Mouse (Mus musculus): ENCODE measurements around the gene Wls. TPM values are rescaled to one million over a fixed set of nuclear protein-coding genes. Genes with fewer than 3 reads are reported as not detected.
A peak's percentile ranks its signal among the peaks of the same experiment; 100 is the strongest.

Gene Wls
- polyA plus RNA-seq (2012; rRNA removed), result 1.4 and 2.4 TPM in 2 replicates

- peaks cover 6% of the 10 kb centered on the region for H3K4me1 ChIP-seq (ENCODE audit: control insufficient read depth, insufficient read depth, low read length)
- H3K4me3 ChIP-seq (ENCODE audit: control insufficient read depth, low read depth, low read length), result peak within 1 kb of the TSS; percentile 67
- no peak within 1 kb of the TSS for H3K27ac ChIP-seq (ENCODE audit: control insufficient read depth, insufficient read depth, low read depth, low read length)
- TF ChIP-seq CTCF (IDR thresholded peaks at IDR 0.05; ENCODE audit: control insufficient read depth, insufficient read depth, insufficient replicate concordance, low read depth, low read length) (no peak), POLR2A (IDR thresholded peaks at IDR 0.05; ENCODE audit: control insufficient read depth, low read depth, low read length) (no peak)
- no peaks in the 10 kb centered on the region for H3K36me3 ChIP-seq (ENCODE audit: control insufficient read depth, insufficient read depth, low read length)
- no peaks in the 10 kb centered on the region for H3K27me3 ChIP-seq (ENCODE audit: control insufficient read depth, insufficient read depth, low read length)
These were observed at the start of gene Wls for GRCm38 (mm10) chr3:159839481-159839880. Wls (plus strand) TSS chr3:159839672.

- Histone ChIP-seq H3K4me3 (ENCODE audit: control insufficient read depth, low read depth, low read length) (no peak overlapping the region), H3K4me1 (ENCODE audit: control insufficient read depth, insufficient read depth, low read length) (no peaks in the 10 kb centered on the region), H3K36me3 (ENCODE audit: control insufficient read depth, insufficient read depth, low read length) (no peaks in the 10 kb centered on the region), H3K27ac (ENCODE audit: control insufficient read depth, insufficient read depth, low read depth, low read length) (no peak overlapping the region), H3K27me3 (ENCODE audit: control insufficient read depth, insufficient read depth, low read length) (no peaks in the 10 kb centered on the region)
- TF ChIP-seq CTCF (IDR thresholded peaks at IDR 0.05; ENCODE audit: control insufficient read depth, insufficient read depth, insufficient replicate concordance, low read depth, low read length) (no peak), POLR2A (IDR thresholded peaks at IDR 0.05; ENCODE audit: control insufficient read depth, low read depth, low read length) (no peak)
These were observed 49.7 kb upstream of the Wls start for GRCm38 (mm10) chr3:159789781-159790180.

- Histone ChIP-seq H3K27me3 (ENCODE audit: control insufficient read depth, insufficient read depth, low read length) (no peaks in the 10 kb centered on the region), H3K36me3 (ENCODE audit: control insufficient read depth, insufficient read depth, low read length) (no peaks in the 10 kb centered on the region), H3K4me1 (ENCODE audit: control insufficient read depth, insufficient read depth, low read length) (no peaks in the 10 kb centered on the region), H3K4me3 (ENCODE audit: control insufficient read depth, low read depth, low read length) (no peak overlapping the region), H3K27ac (ENCODE audit: control insufficient read depth, insufficient read depth, low read depth, low read length) (no peak overlapping the region)
- TF ChIP-seq POLR2A (IDR thresholded peaks at IDR 0.05; ENCODE audit: control insufficient read depth, low read depth, low read length) (no peak), CTCF (IDR thresholded peaks at IDR 0.05; ENCODE audit: control insufficient read depth, insufficient read depth, insufficient replicate concordance, low read depth, low read length) (no peak)
These were observed 7.9 kb upstream of the Wls start for GRCm38 (mm10) chr3:159831535-159831934.

GRCm38 (mm10) chr3:159840002-159840816 lies 737 bp downstream of the Wls start:
- TF ChIP-seq POLR2A (IDR thresholded peaks at IDR 0.05; ENCODE audit: control insufficient read depth, low read depth, low read length) (no peak), CTCF (IDR thresholded peaks at IDR 0.05; ENCODE audit: control insufficient read depth, insufficient read depth, insufficient replicate concordance, low read depth, low read length) (no peak)
- Histone ChIP-seq H3K4me3 (ENCODE audit: control insufficient read depth, low read depth, low read length) (peak overlapping the region; percentile 67), H3K27me3 (ENCODE audit: control insufficient read depth, insufficient read depth, low read length) (no peaks in the 10 kb centered on the region), H3K36me3 (ENCODE audit: control insufficient read depth, insufficient read depth, low read length) (no peaks in the 10 kb centered on the region), H3K27ac (ENCODE audit: control insufficient read depth, insufficient read depth, low read depth, low read length) (no peak overlapping the region), H3K4me1 (ENCODE audit: control insufficient read depth, insufficient read depth, low read length) (peaks cover 6% of the 10 kb centered on the region)

- no peaks in the 10 kb centered on the region for H3K27me3 ChIP-seq (ENCODE audit: control insufficient read depth, insufficient read depth, low read length)
These were observed 1.4 kb downstream of the Wls start for GRCm38 (mm10) chr3:159840817-159841390.

GRCm38 (mm10) chr3:159841458-159841857 lies 2.0 kb downstream of the Wls start:
- no peak overlapping the region for H3K4me3 ChIP-seq (ENCODE audit: control insufficient read depth, low read depth, low read length)
- no peaks in the 10 kb centered on the region for H3K36me3 ChIP-seq (ENCODE audit: control insufficient read depth, insufficient read depth, low read length)
- TF ChIP-seq POLR2A (IDR thresholded peaks at IDR 0.05; ENCODE audit: control insufficient read depth, low read depth, low read length), result no peak
- no peak for TF ChIP-seq CTCF (IDR thresholded peaks at IDR 0.05; ENCODE audit: control insufficient read depth, insufficient read depth, insufficient replicate concordance, low read depth, low read length)
- H3K27ac ChIP-seq (ENCODE audit: control insufficient read depth, insufficient read depth, low read depth, low read length), result no peak overlapping the region
- H3K27me3 ChIP-seq (ENCODE audit: control insufficient read depth, insufficient read depth, low read length), result no peaks in the 10 kb centered on the region
- H3K4me1 ChIP-seq (ENCODE audit: control insufficient read depth, insufficient read depth, low read length), result peaks cover 6% of the 10 kb centered on the region

More at GRCm38 (mm10) chr3:159840817-159841390, 1.4 kb downstream of the Wls start:
- H3K4me3 ChIP-seq (ENCODE audit: control insufficient read depth, low read depth, low read length), result peak overlapping the region; percentile 67
- peaks cover 6% of the 10 kb centered on the region for H3K4me1 ChIP-seq (ENCODE audit: control insufficient read depth, insufficient read depth, low read length)
- no peaks in the 10 kb centered on the region for H3K36me3 ChIP-seq (ENCODE audit: control insufficient read depth, insufficient read depth, low read length)
- H3K27ac ChIP-seq (ENCODE audit: control insufficient read depth, insufficient read depth, low read depth, low read length), result no peak overlapping the region
- no peak for TF ChIP-seq CTCF (IDR thresholded peaks at IDR 0.05; ENCODE audit: control insufficient read depth, insufficient read depth, insufficient replicate concordance, low read depth, low read length)
- no peak for TF ChIP-seq POLR2A (IDR thresholded peaks at IDR 0.05; ENCODE audit: control insufficient read depth, low read depth, low read length)

- no peak overlapping the region for H3K27ac ChIP-seq (ENCODE audit: control insufficient read depth, insufficient read depth, low read depth, low read length)
- H3K4me3 ChIP-seq (ENCODE audit: control insufficient read depth, low read depth, low read length), result no peak overlapping the region
- no peaks in the 10 kb centered on the region for H3K36me3 ChIP-seq (ENCODE audit: control insufficient read depth, insufficient read depth, low read length)
- TF ChIP-seq CTCF (IDR thresholded peaks at IDR 0.05; ENCODE audit: control insufficient read depth, insufficient read depth, insufficient replicate concordance, low read depth, low read length) (no peak), POLR2A (IDR thresholded peaks at IDR 0.05; ENCODE audit: control insufficient read depth, low read depth, low read length) (no peak)
- H3K4me1 ChIP-seq (ENCODE audit: control insufficient read depth, insufficient read depth, low read length), result peaks cover 6% of the 10 kb centered on the region
- no peaks in the 10 kb centered on the region for H3K27me3 ChIP-seq (ENCODE audit: control insufficient read depth, insufficient read depth, low read length)
These were observed 3.7 kb downstream of the Wls start for GRCm38 (mm10) chr3:159843135-159843534.

Data from testis, adult 2 months (tissue).